Mouse (Mus musculus) heart, postnatal 0 days (tissue): Measurements from ENCODE around the gene Rbfox2. TPM values are rescaled to one million over a fixed set of nuclear protein-coding genes. Genes with fewer than 3 reads are reported as not detected.

Experiments
- ATAC-seq: fragments of 200-750 bp; cut with Nextera tagmentation; 2 replicates; pipeline ENCODE4 v1.8.0; 2017; ENCODE audit warnings: low read depth, moderate number of reproducible peaks, moderate library complexity; ENCODE audit not compliant: insufficient read depth
- DNase-seq: peaks from one replicate; pipeline ENCODE4 v3.0.0-alpha.2; 2016; ENCODE audit warnings: low spot score
- H3K27ac ChIP-seq: fragments of 300-500 bp; sonication (generic); 2 replicates; pipeline ENCODE4 v1.5.1; 2014; ENCODE audit warnings: low read depth, mild to moderate bottlenecking
- H3K27me3 ChIP-seq: fragments of 300-500 bp; sonication (generic); 2 replicates; pipeline ENCODE4 v1.6.1; 2014; ENCODE audit warnings: low read length, mixed read lengths; ENCODE audit not compliant: control insufficient read depth, insufficient read depth
- H3K36me3 ChIP-seq: fragments of 300-500 bp; sonication (generic); replicated peaks from 2 replicates; pipeline ENCODE4 v1.6.1; 2014; ENCODE audit warnings: low read length, mixed read lengths; ENCODE audit not compliant: control insufficient read depth, insufficient read depth
- H3K4me1 ChIP-seq: fragments of 300-500 bp; sonication (generic); 2 replicates; pipeline ENCODE4 v1.6.1; 2014; ENCODE audit warnings: antibody characterized with exemption; ENCODE audit not compliant: control insufficient read depth, insufficient read depth
- H3K4me2 ChIP-seq: fragments of 300-500 bp; sonication (generic); 2 replicates; pipeline ENCODE4 v1.6.1; 2014; ENCODE audit warnings: low read depth, mild to moderate bottlenecking, low read length, moderate library complexity
- H3K4me3 ChIP-seq: fragments of 300-500 bp; sonication (generic); 2 replicates; pipeline ENCODE4 v1.5.1; 2014; ENCODE audit warnings: low read depth, low read length
- H3K9ac ChIP-seq: fragments of 300-500 bp; sonication (generic); replicated peaks from 2 replicates; pipeline ENCODE4 v1.6.1; 2014; ENCODE audit warnings: low read depth, low read length, mixed read lengths
- H3K9me3 ChIP-seq: fragments of 300-500 bp; sonication (generic); replicated peaks from 2 replicates; pipeline ENCODE4 v1.6.1; 2016; ENCODE audit warnings: low read length; ENCODE audit not compliant: control insufficient read depth
- CTCF ChIP-seq: IDR thresholded peaks from 2 replicates; pipeline ENCODE4 v1.5.1; 2016; ENCODE audit warnings: antibody characterized with exemption, control low read depth, low read depth
- EP300 ChIP-seq: IDR thresholded peaks from 2 replicates; pipeline ENCODE4 v1.6.1; 2016; ENCODE audit warnings: antibody characterized with exemption, low read depth
- WGBS: fragments of 180-500 bp; shearing (Covaris S2); extraction: QIAGEN DNeasy Blood & Tissue Kit; methylation state at CpG from one replicate; pipeline ENCODE4 v1.1.7; 2014; 5-methylcytosine and 5-hydroxymethylcytosine counted together
- polyA plus RNA-seq: library from polyadenylated mRNA; unstranded; fragments of >200 nt; fragmentation: Nextera tagmentation; extraction: Ambion mirVana; gene quantifications from 2 replicates; pipeline ENCODE4 v1.2.1, GENCODE M21; 2015
- total RNA-seq: library from RNA; depleted of rRNA; stranded (reverse); fragments of >200 nt; gene quantifications from 2 replicates; pipeline ENCODE4 v1.2.3, GENCODE M21; 2014; ENCODE audit warnings: low replicate concordance

The Rbfox2 gene
- total and polyA plus RNA-seq, 2 experiments from 2014 or later, result 49.1 to 143 TPM

DNA sequence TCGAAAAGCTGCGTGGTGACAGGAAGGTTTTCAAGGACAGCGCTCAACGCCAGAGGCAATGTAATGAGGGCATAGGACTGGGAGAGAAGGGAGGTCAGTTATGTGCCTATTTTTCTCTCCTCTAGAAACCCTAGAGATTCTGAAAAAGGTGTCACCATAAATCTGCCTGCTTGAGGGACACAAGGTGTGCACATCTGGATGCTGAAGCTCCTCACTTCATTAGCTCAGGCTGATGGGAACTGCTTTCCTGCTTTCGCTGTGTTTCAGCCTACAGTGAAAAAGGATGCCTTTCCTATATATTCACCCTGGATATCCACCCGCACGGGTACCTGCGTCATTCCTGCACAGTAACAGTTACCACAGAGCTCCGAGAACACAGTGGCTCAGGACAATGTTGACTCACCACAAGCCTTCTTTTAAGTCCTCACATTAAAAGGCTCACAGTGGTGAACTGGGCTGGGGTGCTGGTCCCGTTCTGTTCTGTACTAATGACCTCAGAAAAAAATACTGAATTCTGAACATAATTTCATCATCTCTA, 152.5 kb downstream of the Rbfox2 start:
- ATAC-seq (no peak), DNase-seq (no peak)
- no peaks in the 10 kb centered on the region for H3K36me3 ChIP-seq
- WGBS, result 62% methylated on average over 10 of the region's 10 CpGs
- no peaks in the 10 kb centered on the region for H3K27me3 ChIP-seq
- H3K4me3 ChIP-seq, result no peak overlapping the region
- no peak overlapping the region for H3K9ac ChIP-seq
- H3K27ac ChIP-seq, result peak overlapping the region; percentile 91
- no peaks in the 10 kb centered on the region for H3K9me3 ChIP-seq
- no peak for TF ChIP-seq CTCF
- no peak for TF ChIP-seq EP300
- peaks cover 52% of the 10 kb centered on the region for H3K4me1 ChIP-seq
- H3K4me2 ChIP-seq, result peak overlapping the region; percentile 90

DNA sequence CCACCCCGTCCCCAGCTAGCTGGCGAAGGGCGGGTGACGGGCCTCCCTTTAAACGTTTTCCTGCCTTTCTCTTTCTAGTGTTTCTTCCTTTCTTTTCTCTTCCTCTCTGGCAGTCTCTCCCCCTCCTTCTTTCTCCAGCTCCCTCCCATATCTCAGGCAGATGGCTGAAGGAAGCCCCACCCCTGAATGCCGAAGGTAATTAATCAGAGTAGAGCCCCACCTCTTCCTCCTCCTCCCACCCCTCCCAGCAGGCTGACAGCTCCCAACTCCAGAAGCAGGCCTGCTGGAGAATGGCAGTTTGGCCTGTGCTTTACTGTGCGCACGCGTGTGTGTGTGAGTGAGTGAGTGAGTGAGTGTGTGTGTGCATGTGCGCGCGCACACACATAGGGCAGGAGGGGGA, 153.2 kb downstream of the Rbfox2 start:
- Histone ChIP-seq H3K27ac (peak overlapping the region; percentile 91), H3K9me3 (no peaks in the 10 kb centered on the region), H3K4me3 (peak overlapping the region; percentile 63), H3K9ac (peak overlapping the region; percentile 80), H3K4me1 (peaks cover 54% of the 10 kb centered on the region), H3K4me2 (peak overlapping the region; percentile 90), H3K27me3 (no peaks in the 10 kb centered on the region), H3K36me3 (no peaks in the 10 kb centered on the region)
- ATAC-seq (peak; percentile 90), DNase-seq (peak; percentile 91)
- TF ChIP-seq CTCF (peak; percentile 5; the same call in 1 of the 2 replicates), EP300 (no peak)
- 2% methylated on average over 12 of the region's 12 CpGs for WGBS

DNA sequence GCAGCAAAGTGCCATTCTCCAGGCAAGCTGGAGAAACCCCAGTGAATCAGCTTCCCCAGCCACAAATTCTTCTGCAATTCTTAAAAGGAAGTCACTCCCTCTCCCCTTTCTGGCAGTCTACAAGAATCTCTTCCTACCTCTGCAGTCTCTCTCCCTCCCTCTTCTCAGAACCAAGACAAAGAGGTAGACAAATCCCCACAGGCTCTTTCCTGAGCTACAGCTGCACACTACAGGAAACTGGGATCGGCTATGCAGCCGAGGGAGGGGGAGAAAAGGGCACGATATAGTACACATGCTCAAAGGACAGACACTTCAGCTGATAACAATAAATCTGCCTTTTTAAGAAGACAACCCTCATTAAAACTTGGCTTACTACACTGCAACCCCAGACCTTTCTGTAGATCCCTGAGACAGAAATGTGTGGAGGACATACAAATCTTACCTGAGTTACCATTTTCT, 153.7 kb downstream of the Rbfox2 start:
- H3K36me3 ChIP-seq, result no peaks in the 10 kb centered on the region
- H3K9ac ChIP-seq, result peak overlapping the region; percentile 80
- no peaks in the 10 kb centered on the region for H3K9me3 ChIP-seq
- H3K4me1 ChIP-seq, result peaks cover 50% of the 10 kb centered on the region
- TF ChIP-seq CTCF (no peak), EP300 (no peak)
- ATAC-seq (peak; percentile 52), DNase-seq (peak; percentile 75)
- peak overlapping the region; percentile 63 for H3K4me3 ChIP-seq
- no peaks in the 10 kb centered on the region for H3K27me3 ChIP-seq
- peak overlapping the region; percentile 91 for H3K27ac ChIP-seq
- WGBS, result 0% methylated on average over 3 of the region's 3 CpGs
- H3K4me2 ChIP-seq, result peak overlapping the region; percentile 90

DNA sequence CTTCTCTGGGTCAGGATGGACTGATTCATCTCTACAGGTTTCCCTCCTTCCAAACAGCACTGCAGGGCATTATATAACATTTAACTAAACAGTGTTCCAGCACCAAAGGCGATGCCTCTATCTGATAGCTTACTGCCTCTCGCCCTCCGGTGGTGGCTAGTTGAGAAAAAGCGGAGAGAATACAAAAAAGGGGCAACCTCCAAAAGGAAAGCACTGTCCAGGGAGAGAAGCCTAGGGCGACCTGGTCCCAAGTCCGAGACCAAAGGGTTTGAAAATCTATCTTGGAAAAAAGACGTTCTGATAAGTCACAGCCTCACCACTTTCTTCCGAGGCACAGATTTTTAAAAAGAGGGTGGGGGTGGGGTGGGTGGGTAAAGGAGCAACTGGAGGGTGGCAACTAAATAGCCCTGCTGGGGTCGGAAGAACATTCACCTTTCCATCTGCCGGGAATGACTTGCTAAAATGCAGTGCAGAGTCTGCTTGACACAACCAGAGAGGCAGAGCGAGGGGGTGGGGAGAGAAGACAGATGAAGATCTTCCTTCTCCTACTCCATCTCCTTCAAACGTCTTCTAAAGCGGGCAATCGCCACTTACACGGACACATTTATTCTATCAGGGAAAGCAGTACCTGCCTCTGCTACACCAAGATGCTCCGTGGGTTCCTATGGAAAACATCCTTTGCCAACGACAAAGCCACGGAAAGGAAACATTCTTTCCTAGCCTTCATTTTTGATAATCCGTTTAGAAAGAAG, 154.3 kb downstream of the Rbfox2 start:
- peak overlapping the region; percentile 80 for H3K9ac ChIP-seq
- H3K36me3 ChIP-seq, result no peaks in the 10 kb centered on the region
- peaks cover 47% of the 10 kb centered on the region for H3K4me1 ChIP-seq
- under 1% methylated on average over 19 of the region's 19 CpGs for WGBS
- H3K27me3 ChIP-seq, result no peaks in the 10 kb centered on the region
- peak overlapping the region; percentile 90 for H3K4me2 ChIP-seq
- DNase-seq (peak; percentile 56), ATAC-seq (no peak)
- no peak for TF ChIP-seq EP300
- peak; percentile 11; the same call in 1 of the 2 replicates for TF ChIP-seq CTCF
- H3K9me3 ChIP-seq, result no peaks in the 10 kb centered on the region
- peak overlapping the region; percentile 63 for H3K4me3 ChIP-seq
- peak overlapping the region; percentile 91 for H3K27ac ChIP-seq

DNA sequence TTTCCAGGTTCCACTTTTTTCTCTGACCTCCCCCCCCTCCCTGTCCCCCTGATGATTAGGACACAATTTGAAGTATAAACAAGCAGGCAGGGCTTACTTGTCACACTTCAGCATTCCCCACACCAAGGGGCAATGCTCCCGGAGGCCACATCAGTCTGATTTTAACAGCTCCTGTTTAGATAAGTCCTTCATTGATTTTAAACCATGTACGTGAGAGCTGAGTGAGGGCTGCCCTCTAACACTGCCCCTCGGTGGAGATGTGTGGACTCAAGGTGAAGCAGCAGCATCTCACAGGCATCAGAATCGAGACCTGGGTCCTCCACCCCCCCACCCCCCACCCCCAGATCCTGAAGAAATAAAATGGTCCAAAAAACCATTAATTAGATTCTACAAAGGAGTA, 155.0 kb downstream of the Rbfox2 start:
- peak overlapping the region; percentile 63 for H3K4me3 ChIP-seq
- H3K4me1 ChIP-seq, result peaks cover 42% of the 10 kb centered on the region
- TF ChIP-seq CTCF (no peak), EP300 (no peak)

More for the DNA sequence above, 155.0 kb downstream of the Rbfox2 start:
- ATAC-seq (no peak), DNase-seq (no peak)
- Histone ChIP-seq H3K27me3 (no peaks in the 10 kb centered on the region), H3K9me3 (no peaks in the 10 kb centered on the region), H3K27ac (peak overlapping the region; percentile 91), H3K4me2 (peak overlapping the region; percentile 90), H3K9ac (peak overlapping the region; percentile 80), H3K36me3 (no peaks in the 10 kb centered on the region)
- WGBS, result 5% methylated on average over 4 of the region's 4 CpGs
